Mouse (Mus musculus): ENCODE measurements at regions not wholly inside any gene's neighbourhood (a gene's known extent, or its start where the extent isn't known, plus 50 kb on each side); places are given as distances from the start of the nearest gene placed in this dataset.

- no peak for DNase-seq (ENCODE audit: low read depth)
Measured at GRCm38 (mm10) chr4:9005938-9006626, 767.2 kb upstream of the Car8 start.

GRCm38 (mm10) chr4:9003891-9004290, 765.0 kb upstream of the Car8 start:
- DNase-seq (ENCODE audit: low read depth): no peak

DNA sequence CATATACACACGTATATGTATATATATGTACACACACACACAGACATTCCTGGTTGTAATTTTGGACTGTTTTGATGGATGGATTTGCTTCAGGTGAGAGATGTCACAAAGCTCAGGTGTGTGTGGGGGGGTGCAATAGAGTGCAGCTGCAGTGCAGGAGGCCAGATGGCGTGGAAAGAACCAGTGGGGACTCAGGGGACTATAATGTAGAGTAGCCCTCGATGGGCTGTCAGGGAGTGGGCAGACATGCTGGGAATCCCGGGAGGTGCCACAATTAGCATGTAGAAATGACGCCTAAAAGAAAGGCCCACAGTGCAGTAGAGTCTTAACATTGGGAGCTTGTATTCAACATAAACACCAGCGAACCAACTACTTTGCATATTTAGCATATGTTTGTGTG, 763.5 kb upstream of the Car8 start:
- no peak for DNase-seq (ENCODE audit: low read depth)

DNA sequence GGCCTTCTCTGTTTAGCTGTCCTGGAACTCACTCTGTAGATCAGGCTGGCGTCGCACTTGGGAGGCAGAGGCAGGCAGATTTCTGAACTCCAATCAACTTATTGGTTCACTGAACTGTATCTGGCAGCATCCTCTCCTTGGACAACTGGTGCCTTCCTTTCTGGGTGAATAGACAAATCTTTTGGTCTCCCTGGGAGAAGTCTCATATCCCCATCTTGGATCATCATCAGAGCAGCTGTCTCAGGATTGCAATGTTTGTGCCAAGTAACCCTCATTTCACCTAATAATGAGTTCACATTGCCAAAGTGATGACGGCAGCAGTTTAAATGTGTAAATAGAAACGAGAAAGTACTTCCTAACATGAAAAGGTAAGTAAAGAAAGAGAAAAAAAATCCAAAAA, 759.8 kb upstream of the Car8 start:
- no peak for DNase-seq (ENCODE audit: low read depth)

GRCm38 (mm10) chr4:8992171-8992570, 753.3 kb upstream of the Car8 start:
- DNase-seq (ENCODE audit: low read depth): no peak

DNA sequence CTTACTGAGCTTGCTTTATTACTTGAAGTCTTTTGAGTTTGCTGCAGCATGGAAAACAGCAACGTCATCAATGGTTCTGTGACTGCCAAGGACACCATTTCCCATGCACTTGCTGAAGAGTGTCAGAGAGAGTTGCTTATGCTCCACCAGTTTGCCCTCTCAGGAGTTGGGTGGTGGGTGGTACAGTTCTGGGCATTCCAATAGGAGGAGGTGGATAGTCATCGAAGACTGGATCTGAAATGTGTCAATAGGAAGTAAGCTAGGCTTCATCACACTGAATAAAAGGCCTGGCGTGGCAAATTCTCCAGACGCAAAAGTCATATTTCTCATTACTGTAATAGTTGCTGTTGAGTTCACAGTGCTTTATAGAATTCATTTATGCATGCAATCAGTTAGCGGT, 751.7 kb upstream of the Car8 start:
- DNase-seq (ENCODE audit: low read depth): no peak

- no peak for DNase-seq (ENCODE audit: low read depth)
Measured at GRCm38 (mm10) chr4:8989614-8990013, 750.8 kb upstream of the Car8 start.

- no peak for DNase-seq (ENCODE audit: low read depth)
Measured at GRCm38 (mm10) chr4:8989110-8989509, 750.3 kb upstream of the Car8 start.

GRCm38 (mm10) chr4:8988345-8988733, 749.5 kb upstream of the Car8 start:
- DNase-seq (ENCODE audit: low read depth): peak; percentile 73

DNA sequence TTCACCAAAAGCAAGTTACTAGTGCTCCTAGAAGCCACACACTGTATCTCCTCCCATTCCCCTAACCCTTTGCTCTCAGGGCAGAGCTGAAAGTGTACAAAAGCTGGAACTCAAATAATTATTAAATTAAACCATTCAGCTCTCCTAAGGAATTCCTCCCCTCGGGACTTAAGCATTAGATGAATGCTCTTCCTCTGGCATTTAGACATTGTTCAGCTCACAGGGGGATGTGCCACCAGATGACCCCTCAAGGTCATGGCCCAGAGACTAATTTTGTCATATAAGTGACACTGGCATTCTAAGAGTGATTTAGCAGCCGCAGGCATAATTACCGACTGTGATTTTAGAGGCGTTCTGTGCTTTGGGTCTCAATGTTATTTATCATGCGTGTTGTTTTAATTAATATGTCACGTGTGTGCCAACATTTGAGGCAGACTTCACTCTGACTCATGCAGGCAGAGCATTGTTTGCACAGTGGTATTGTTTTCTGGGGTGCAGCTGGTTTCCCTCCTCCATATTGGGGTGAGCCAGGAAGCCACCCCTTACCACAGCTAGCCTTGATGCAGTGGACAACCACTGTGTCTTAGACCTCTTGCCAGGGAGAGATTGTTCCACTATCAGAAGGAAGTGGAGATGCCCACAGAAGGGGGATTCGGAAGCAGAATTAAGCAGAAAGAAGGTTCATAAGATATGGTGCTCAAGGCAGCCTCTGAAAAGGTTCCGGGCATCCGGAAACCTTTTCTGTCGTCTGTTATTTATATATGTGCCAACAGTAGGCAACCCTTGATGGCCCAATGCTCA, 748.9 kb upstream of the Car8 start:
- DNase-seq (ENCODE audit: low read depth): peak; percentile 72

- no peak for DNase-seq (ENCODE audit: low read depth)
Measured at GRCm38 (mm10) chr4:8986394-8987091, 747.7 kb upstream of the Car8 start.

DNA sequence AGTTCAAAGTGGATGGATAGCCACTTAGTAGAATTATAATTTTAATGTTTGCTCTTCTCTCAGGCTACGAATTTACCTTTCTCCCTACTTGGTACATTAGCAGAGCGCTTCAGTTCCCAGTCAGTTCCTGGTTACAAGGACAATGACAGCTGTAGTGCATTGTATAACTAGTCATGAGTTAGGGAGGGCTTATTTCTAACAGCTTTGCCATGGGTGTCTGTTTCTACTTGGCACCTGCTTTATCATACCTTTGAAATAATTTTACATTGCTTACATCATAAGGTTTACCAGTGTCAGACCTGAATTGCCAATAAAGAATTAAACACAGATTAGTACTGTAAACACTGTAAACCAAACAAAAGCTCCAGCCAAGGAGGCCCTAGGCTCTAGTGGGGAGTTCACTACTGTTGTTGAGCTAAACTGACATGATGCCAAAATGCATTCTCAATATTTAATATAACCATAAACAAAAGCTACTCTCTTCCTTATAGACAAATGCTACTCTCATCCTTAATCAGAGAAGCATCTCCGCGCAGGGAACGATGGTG, 745.3 kb upstream of the Car8 start:
- no peak for DNase-seq (ENCODE audit: low read depth)

DNA sequence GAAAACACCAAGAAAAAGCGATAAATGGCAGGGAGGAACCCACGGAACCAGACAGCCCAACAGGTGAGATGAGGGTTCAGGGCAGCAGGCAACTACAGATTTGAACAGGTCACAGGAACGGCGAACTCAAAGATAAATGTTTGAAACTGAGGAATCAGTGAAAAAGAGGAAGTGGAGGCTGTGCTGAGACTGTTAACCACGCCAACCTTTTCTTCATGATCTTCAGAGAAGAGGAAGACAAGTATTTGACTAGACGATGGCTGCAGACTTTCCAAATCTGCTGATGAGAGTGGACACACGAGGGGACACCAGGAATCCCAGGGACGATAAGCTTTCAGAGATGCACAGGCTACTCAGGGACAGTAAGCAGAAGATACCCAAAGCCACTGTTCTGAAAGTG, 740.1 kb upstream of the Car8 start:
- peak; percentile 17 for DNase-seq (ENCODE audit: low read depth)

DNA sequence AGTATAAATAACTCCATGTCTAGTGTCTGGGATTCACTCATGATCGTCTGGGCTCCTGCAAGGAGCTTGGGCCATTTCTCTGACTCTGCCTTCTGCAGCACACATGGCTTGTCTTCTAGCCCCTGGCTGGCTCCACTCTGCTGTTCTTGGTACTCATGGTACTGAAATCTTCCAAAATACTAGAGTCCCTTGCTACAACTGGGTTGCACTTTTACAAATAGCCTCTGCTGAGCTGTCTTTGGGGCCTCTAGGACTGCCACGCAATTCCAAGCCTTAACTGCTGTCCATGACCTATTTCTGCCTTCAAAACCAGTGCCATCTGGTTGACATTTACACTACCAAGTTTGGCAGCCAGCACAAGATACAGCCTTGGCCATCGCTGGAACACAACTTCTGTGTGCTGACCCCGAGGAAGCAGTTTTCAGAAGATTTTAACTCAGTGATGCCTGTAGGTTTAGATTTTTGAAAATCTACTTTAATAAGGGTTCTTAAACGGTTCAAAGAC, 731.2 kb upstream of the Car8 start:
- DNase-seq (ENCODE audit: low read depth): no peak

DNA sequence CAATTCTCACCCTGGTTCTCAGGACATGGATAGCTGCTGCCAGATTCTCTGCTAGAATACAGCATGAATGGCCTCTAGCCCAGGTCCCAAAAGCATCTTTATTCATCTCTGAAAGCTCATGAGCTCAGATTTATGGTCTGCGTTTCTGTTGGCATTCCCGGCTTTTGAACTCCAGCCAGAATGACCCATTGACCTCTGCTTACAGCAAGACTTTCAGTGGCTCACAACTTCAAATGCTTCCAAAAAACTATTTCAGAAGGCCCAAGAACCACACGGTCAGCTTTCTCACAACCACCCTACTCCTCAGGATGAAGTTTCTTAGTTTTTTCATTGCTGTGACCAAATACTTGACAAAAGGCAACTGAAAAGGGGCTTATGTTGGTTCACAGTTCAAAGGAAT, 729.9 kb upstream of the Car8 start:
- DNase-seq (ENCODE audit: low read depth): no peak

DNA sequence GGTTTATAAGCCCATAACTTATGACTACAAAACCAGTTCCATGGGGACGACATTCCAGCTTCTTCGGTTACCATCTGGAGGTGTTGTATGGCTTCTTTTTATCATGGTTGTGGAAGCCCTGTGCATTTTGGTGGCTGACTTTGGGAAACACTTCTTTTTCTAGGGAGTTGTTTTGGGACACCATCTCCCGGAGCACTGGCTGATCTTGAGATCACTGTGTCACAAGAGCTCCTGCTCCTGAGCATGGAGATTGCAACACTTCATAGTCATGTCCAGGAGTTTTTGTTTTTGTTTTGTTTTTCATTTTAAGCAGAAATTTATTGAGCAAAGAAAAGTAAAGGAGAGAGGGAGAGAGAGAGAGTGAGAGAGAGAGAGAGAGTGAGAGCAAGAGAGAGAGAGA, 729.1 kb upstream of the Car8 start:
- DNase-seq (ENCODE audit: low read depth): no peak

- peak; percentile 22 for DNase-seq (ENCODE audit: low read depth)
Measured at GRCm38 (mm10) chr4:8965563-8965962, 726.7 kb upstream of the Car8 start.

GRCm38 (mm10) chr4:8962959-8963572, 724.2 kb upstream of the Car8 start:
- DNase-seq (ENCODE audit: low read depth): no peak

- no peak for DNase-seq (ENCODE audit: low read depth)
Measured at GRCm38 (mm10) chr4:8961851-8962250, 723.0 kb upstream of the Car8 start.

GRCm38 (mm10) chr4:8957771-8958170, 718.9 kb upstream of the Car8 start:
- DNase-seq (ENCODE audit: low read depth): no peak

- no peak for DNase-seq (ENCODE audit: low read depth)
Measured at GRCm38 (mm10) chr4:8957023-8957343, 718.1 kb upstream of the Car8 start.

- DNase-seq (ENCODE audit: low read depth): no peak
Measured at GRCm38 (mm10) chr4:8956312-8957022, 717.6 kb upstream of the Car8 start.

All from 416B (cell line).